Mouse (Mus musculus) spleen, adult 2 months (tissue): ENCODE results near the gene Clec16a. TPM values are rescaled to one million over a fixed set of nuclear protein-coding genes. Genes with fewer than 3 reads are reported as not detected.

Source experiments
- DNase-seq, 2 experiments: peaks; one replicate each; pipeline versions ENCODE4 v3.0.0 to v3.0.0-alpha.2; 2012 to 2021; ENCODE audit warnings: low spot score in 2 of 2, low read depth in 1 of 2
- H3K27ac ChIP-seq: fragments of 200-500 bp; 2 replicates; pipeline ENCODE4 v1.5.1; 2012; ENCODE audit warnings: low read length, inconsistent platforms; ENCODE audit not compliant: insufficient read depth
- H3K27me3 ChIP-seq: fragments of 200-500 bp; 2 replicates; pipeline ENCODE4 v1.6.1; 2012; ENCODE audit warnings: mild to moderate bottlenecking, moderate library complexity, low read length, inconsistent platforms; ENCODE audit not compliant: control insufficient read depth, insufficient read depth
- H3K36me3 ChIP-seq: fragments of 200-500 bp; 2 replicates; pipeline ENCODE4 v1.6.1; 2012; ENCODE audit warnings: mild to moderate bottlenecking, low read length, inconsistent platforms; ENCODE audit not compliant: control insufficient read depth, insufficient read depth
- H3K4me1 ChIP-seq: fragments of 200-500 bp; 2 replicates; pipeline ENCODE4 v1.6.1; 2011; ENCODE audit warnings: inconsistent platforms; ENCODE audit not compliant: control insufficient read depth, insufficient read depth, insufficient read length
- H3K4me3 ChIP-seq: fragments of 200-500 bp; 2 replicates; pipeline ENCODE4 v1.5.1; 2011; ENCODE audit warnings: mild to moderate bottlenecking, inconsistent platforms; ENCODE audit not compliant: insufficient read depth, insufficient read length; ENCODE audit errors: extremely low read depth
- CTCF ChIP-seq: fragments of 200-500 bp; IDR thresholded peaks from 2 replicates; pipeline ENCODE4 v1.5.1; 2011; ENCODE audit warnings: mild to moderate bottlenecking, inconsistent platforms; ENCODE audit not compliant: insufficient read depth, insufficient read length, insufficient replicate concordance; ENCODE audit errors: extremely low read depth
- POLR2A ChIP-seq: fragments of 200-500 bp; IDR thresholded peaks from 2 replicates; pipeline ENCODE4 v1.6.1; 2011; ENCODE audit warnings: low read depth, low read length, inconsistent platforms
- WGBS: fragments of 180-500 bp; shearing (Covaris S2); methylation state at CpG from one replicate; pipeline ENCODE4 v1.1.7; 2018; 5-methylcytosine and 5-hydroxymethylcytosine counted together
- polyA plus RNA-seq: library from polyadenylated mRNA; depleted of rRNA; stranded (reverse); fragments of >200 nt; gene quantifications from 2 replicates; pipeline ENCODE4 v1.2.3, GENCODE M21; 2012

Gene Clec16a
- polyA plus RNA-seq, 1 experiment: 8.2 TPM

DNA sequence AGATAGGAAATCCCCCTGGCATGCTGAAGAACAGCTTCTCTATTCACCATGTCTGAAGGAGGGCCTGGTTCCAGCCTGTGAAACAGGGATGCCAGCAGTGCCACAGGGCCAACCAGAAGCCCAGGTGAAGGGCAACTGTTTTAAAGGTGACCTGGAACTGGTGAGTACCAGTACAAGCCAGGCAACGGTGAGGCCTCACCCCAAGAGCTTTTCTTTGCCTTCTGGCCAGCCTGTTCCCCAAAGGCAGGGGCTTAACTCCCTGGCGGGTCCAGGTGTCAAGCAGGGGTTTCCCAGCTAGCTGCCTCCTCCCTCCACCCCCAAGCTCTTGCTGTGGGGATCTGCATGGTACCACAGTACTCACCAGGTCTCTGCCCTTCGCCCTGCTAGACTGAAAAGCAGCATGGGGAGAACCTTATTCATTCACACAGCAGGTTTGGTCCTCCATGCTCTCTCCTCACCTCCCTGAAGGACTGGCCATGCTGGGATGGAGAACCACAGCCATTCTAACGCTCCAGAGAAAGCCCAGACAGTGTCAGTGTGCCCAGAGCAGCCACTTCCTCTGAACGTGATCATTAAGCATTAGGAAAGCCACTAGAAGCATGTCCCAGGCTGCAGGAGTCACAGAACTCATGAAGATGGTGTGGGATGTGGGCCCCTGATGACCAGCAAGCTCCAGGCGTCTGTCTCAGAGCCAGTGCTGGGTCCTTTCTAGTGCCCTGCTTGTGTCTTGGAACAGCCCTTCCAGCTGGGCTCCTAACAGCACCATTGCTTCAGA is 237.4 kb downstream of the Clec16a start:
- Histone ChIP-seq H3K4me3 (no peak overlapping the region), H3K36me3 (no peaks in the 10 kb centered on the region), H3K27ac (no peak overlapping the region), H3K27me3 (no peaks in the 10 kb centered on the region), H3K4me1 (peaks cover 20% of the 10 kb centered on the region)
- 44% methylated on average over 6 of the region's 6 CpGs for WGBS
- TF ChIP-seq POLR2A (no peak), CTCF (no peak)
- no peak for DNase-seq

DNA sequence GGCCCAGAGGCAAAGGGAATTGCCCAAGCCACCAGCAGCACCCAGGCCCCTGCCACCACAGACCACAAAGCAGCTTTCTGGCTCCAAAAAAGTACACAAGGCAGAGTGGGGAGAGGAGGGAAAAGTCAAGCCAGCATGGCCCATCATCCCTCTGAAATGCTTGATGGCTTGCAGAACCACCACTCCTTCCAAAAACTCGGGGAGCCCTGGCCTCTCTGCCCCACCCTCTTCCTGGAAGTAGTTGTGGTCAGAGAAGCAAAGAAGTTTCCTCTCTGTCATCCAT is 238.0 kb downstream of the Clec16a start:
- 8% methylated on average over 1 of the region's 1 CpGs for WGBS

DNA sequence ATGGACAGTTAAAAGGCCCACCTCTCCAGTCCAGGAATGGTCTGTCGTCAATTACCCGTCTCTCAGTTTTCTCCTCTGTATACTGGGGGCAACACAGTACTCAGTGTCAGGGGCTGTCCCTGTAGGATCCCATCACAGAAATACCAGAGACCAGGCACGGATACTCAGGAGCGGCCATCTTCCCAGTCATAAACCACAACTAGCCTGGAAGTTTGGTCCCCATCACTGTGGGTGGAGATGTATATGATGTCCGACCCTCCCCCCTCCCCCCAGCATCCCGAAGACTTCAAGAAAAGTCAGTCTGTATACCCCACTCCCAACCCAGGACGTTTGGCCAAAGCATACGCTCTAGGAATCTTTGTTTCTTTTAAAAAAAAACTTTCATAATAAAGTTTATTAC is 238.3 kb downstream of the Clec16a start:
- 61% methylated on average over 8 of the region's 8 CpGs for WGBS
- peak overlapping the region; percentile 15; the same call in 1 of the 2 replicates for H3K4me3 ChIP-seq
- no peak overlapping the region for H3K27ac ChIP-seq
- no peak for DNase-seq
- no peaks in the 10 kb centered on the region for H3K27me3 ChIP-seq
- peaks cover 20% of the 10 kb centered on the region for H3K4me1 ChIP-seq
- no peaks in the 10 kb centered on the region for H3K36me3 ChIP-seq
- TF ChIP-seq POLR2A (no peak), CTCF (no peak)

More for the DNA sequence above, 238.0 kb downstream of the Clec16a start:
- no peak for DNase-seq
- Histone ChIP-seq H3K27ac (no peak overlapping the region), H3K36me3 (no peaks in the 10 kb centered on the region), H3K27me3 (no peaks in the 10 kb centered on the region), H3K4me3 (peak overlapping the region; percentile 15; the same call in 1 of the 2 replicates), H3K4me1 (peaks cover 20% of the 10 kb centered on the region)
- TF ChIP-seq POLR2A (no peak), CTCF (no peak)

DNA sequence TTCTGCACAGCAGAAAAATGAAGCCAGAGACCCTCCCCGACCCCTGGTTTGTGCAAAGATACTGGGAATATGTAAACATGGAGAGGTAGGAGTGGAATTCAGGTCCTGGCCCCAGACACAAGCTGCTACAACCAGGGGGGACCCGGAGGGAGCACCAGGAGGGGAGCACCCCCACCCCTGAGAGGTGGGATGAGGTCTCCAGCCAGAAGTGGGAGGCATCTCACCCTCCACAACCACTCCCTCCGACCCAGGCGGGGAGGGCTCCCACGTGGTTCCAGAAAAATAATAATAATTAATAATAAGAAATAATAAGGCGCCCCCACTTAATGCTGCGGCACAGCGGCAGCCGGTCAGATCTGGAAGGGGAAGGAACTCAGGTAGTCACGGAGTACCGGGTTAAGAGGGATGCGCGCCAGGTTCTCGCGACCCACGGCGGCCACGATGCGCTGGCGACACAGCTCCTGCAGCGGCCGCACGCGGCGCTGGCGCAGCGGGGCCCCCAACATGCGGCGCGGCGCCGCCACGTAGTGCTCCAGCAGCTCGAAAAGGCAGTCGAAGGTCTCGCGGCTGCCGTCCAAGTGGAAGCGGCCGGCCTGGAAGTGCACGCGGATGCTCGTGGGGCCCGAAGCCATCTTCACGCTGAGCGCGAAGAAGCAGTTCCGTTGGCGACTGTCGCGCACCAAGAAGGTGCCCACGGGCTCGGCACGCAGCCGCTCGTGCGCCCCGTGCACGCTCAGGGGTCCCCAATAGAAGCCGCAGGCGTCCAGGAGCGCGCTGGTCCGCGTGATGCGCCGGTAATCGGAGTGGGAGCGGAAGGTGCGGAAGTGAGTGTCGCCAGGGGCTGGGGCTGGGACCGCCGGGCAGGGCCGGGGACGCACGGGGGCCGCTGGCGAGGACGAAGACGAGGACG is 239.0 kb downstream of the Clec16a start:
- no peak for TF ChIP-seq CTCF
- H3K27me3 ChIP-seq: no peaks in the 10 kb centered on the region
- no peaks in the 10 kb centered on the region for H3K36me3 ChIP-seq
- H3K27ac ChIP-seq: peak overlapping the region; percentile 51
- peak overlapping the region; percentile 64 for H3K4me3 ChIP-seq
- peak in 1 of 2 experiments; percentile 25 for DNase-seq
- H3K4me1 ChIP-seq: peaks cover 20% of the 10 kb centered on the region
- WGBS: 3% methylated on average over 81 of the region's 81 CpGs

DNA sequence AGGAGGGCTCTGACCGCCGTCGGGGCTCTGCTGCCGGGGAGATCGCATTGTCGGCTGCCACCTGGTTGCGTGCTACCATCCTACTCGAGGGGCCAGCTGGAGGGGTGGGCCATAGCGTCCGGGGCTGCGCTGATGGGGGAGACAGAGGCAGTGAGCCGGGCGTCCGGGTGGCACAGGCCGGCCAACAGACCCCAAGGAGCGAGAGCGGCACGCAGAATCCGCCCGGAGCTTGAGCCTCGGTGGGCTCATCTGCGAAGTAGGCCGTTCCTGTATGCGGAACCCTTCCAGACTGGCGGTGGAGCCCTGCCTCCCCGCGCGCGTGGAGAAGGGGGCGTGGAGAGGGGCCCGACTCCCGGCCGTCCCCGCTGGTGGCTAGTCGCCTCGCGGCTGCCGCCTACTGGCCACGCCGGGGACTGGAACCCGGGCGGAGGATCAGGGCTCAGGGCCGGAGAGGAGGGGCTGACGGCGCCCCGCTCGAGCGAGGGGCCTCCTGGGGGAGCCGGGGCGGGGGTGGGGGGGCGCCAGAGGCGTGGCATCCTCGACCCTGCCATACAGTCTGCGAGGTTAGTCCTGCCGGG is 239.7 kb downstream of the Clec16a start:
- DNase-seq: peak; percentile 81 to 89
- H3K36me3 ChIP-seq: no peaks in the 10 kb centered on the region
- TF ChIP-seq POLR2A (peak; percentile 14; the same call in 1 of the 2 replicates), CTCF (peak; percentile 81)
- peak overlapping the region; percentile 64 for H3K4me3 ChIP-seq
- peaks cover 20% of the 10 kb centered on the region for H3K4me1 ChIP-seq
- WGBS: under 1% methylated on average over 43 of the region's 55 CpGs
- H3K27me3 ChIP-seq: no peaks in the 10 kb centered on the region
- H3K27ac ChIP-seq: peak overlapping the region; percentile 81

DNA sequence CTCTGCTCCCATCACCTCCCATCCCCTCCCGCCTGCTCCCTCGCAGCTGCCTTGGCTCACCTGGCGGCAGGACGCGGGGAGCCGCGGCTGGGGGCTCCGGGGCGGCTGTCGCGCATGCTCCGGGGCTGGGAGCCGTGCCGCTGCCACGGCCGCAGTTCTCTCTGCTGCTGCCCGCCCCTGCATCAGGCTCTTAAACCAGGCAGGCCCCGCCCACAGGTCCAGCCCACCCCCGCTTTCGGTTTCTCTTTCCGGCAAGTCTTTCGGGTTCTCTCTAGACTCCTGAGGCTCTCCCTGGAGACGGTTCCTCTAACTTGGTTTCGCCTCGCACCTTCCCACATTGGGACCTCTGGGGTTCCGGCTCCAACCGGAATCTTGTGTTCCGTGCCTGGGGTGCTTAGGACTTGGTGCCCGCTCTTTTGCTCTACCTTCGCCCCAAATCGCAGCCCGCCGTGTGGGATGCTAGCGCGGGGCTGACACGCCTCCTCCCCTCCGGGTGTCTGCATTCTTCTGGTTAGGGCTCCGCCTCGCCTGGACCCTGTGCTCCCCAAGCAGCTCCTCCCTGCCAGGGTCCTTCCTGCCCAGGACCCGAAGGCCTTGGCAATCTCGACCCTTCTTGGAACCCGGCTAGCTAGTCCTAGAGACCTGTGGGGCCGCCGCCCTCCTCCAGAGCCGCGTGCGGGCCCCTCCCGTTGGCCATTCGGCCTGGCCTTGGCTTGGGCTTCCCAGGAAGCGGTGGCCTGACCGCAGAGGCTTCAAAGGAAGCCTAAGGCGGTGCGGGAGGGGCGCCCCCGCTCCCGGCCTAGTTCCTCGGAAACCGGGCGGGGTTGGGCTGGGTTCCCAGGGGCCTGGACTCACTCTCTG is 240.5 kb downstream of the Clec16a start, which contains the start of gene Socs1:
Socs1 (minus strand) TSS at position 166 of the 861 bp plus-strand sequence.
- peak within 1 kb of the TSS; percentile 92 for H3K27ac ChIP-seq
- peak; percentile 88 to 90 for DNase-seq
- H3K36me3 ChIP-seq: no peaks in the 10 kb centered on the region
- H3K4me3 ChIP-seq: peak within 1 kb of the TSS; percentile 64
- 1% methylated on average over 52 of the region's 59 CpGs for WGBS
- no peak; the same call in 1 of the 2 replicates for TF ChIP-seq CTCF
- TF ChIP-seq POLR2A: peak; percentile 97
- H3K4me1 ChIP-seq: peaks cover 20% of the 10 kb centered on the region
- H3K27me3 ChIP-seq: no peaks in the 10 kb centered on the region
